Mouse (Mus musculus): ENCODE measurements at regions not wholly inside any gene's neighbourhood (a gene's known extent, or its start where the extent isn't known, plus 50 kb on each side); places are given as distances from the start of the nearest gene placed in this dataset.
"Not testable (repeated sequence)": the region's sequence is repeated elsewhere in the genome, so short reads cannot be mapped to it uniquely, and the experiment has no call there.

DNA sequence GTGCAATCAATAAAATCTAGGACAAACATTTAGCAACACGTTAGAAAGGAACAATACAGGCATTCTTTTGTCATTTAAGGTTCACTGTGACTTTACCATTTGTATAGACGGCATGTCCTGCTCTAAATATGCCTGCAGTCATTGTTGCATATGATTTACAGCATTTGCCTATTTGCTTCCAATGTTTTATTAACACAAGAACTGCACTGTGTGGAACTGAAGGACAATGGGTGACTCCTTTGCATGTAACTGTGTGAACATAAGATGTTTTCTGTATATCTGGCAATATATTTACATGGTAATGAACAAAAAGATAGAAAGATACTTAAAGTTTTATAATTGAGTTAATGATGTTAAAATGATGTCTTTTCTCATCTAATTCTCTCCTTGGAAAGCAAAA, 57.1 kb downstream of the Pou4f1 start:
- Histone ChIP-seq H3K9ac (no peak overlapping the region), H3K27ac (replicated peaks) (no peak overlapping the region), H3K4me2 (no peak overlapping the region), H3K4me1 (replicated peaks) (peaks cover 17% of the 10 kb centered on the region), H3K36me3 (no peaks in the 10 kb centered on the region), H3K27me3 (no peaks in the 10 kb centered on the region), H3K4me3 (no peak overlapping the region), H3K9me3 (no peaks in the 10 kb centered on the region)
- ATAC-seq (ENCODE audit: low read depth), result no peak
- 8% methylated on average over 2 of the region's 2 CpGs for WGBS

- no peak overlapping the region for H3K27ac ChIP-seq (replicated peaks)
- H3K4me3 ChIP-seq, result no peak overlapping the region
- H3K36me3 ChIP-seq, result no peaks in the 10 kb centered on the region
- no peak; the same call in 1 of the 2 replicates for ATAC-seq (ENCODE audit: low read depth)
- H3K9me3 ChIP-seq, result no peaks in the 10 kb centered on the region
- no peak overlapping the region for H3K4me2 ChIP-seq
- H3K27me3 ChIP-seq, result no peaks in the 10 kb centered on the region
- no peak overlapping the region for H3K9ac ChIP-seq
- H3K4me1 ChIP-seq (replicated peaks), result peaks cover 17% of the 10 kb centered on the region
- WGBS, result 15% methylated on average over 6 of the region's 6 CpGs
Measured at GRCm38 (mm10) chr14:104410292-104410691, 57.5 kb downstream of the Pou4f1 start.

- Histone ChIP-seq H3K9me3 (no peaks in the 10 kb centered on the region), H3K36me3 (no peaks in the 10 kb centered on the region), H3K27me3 (no peaks in the 10 kb centered on the region), H3K4me2 (no peak overlapping the region), H3K4me1 (replicated peaks) (peaks cover 17% of the 10 kb centered on the region), H3K4me3 (no peak overlapping the region), H3K9ac (no peak overlapping the region), H3K27ac (replicated peaks) (no peak overlapping the region)
- no peak for ATAC-seq (ENCODE audit: low read depth)
- WGBS, result 58% methylated on average over 3 of the region's 3 CpGs
Measured at GRCm38 (mm10) chr14:104406062-104406461, 61.7 kb downstream of the Pou4f1 start.

- Histone ChIP-seq H3K9ac (no peak overlapping the region), H3K27ac (replicated peaks) (peak overlapping the region; percentile 61), H3K36me3 (no peaks in the 10 kb centered on the region), H3K27me3 (no peaks in the 10 kb centered on the region), H3K9me3 (no peaks in the 10 kb centered on the region), H3K4me2 (no peak overlapping the region), H3K4me1 (replicated peaks) (peaks cover 4% of the 10 kb centered on the region; the same call in 1 of the 2 replicates), H3K4me3 (no peak overlapping the region)
- 52% methylated on average over 8 of the region's 8 CpGs for WGBS
- peak; percentile 65; the same call in 1 of the 2 replicates for ATAC-seq (ENCODE audit: low read depth)
Measured at GRCm38 (mm10) chr14:104389297-104390071, 78.3 kb downstream of the Pou4f1 start.

DNA sequence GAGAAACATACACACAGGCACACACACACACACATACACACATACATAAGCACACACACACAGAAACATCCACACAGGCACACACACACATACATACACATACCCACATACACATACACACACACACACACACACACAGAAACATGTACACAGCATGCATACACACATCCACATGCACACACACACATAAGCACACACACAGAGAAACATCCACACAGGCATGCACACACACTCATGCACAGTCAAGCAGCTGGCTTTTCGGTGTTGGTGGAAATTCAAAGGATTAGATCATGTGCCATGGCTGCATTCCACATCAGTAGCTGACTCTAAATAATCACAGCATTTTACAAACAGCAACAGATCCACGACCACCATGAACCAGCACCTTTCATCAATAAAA, 78.9 kb downstream of the Pou4f1 start:
- no peak overlapping the region for H3K4me3 ChIP-seq
- no peak overlapping the region for H3K4me2 ChIP-seq
- no peaks in the 10 kb centered on the region for H3K36me3 ChIP-seq
- H3K9me3 ChIP-seq, result no peaks in the 10 kb centered on the region
- ATAC-seq (ENCODE audit: low read depth), result no peak
- H3K27me3 ChIP-seq, result no peaks in the 10 kb centered on the region
- no peak overlapping the region for H3K9ac ChIP-seq
- WGBS, result 68% methylated on average over 2 of the region's 2 CpGs
- peak overlapping the region; percentile 61 for H3K27ac ChIP-seq (replicated peaks)
- H3K4me1 ChIP-seq (replicated peaks), result peaks cover 4% of the 10 kb centered on the region; the same call in 1 of the 2 replicates

DNA sequence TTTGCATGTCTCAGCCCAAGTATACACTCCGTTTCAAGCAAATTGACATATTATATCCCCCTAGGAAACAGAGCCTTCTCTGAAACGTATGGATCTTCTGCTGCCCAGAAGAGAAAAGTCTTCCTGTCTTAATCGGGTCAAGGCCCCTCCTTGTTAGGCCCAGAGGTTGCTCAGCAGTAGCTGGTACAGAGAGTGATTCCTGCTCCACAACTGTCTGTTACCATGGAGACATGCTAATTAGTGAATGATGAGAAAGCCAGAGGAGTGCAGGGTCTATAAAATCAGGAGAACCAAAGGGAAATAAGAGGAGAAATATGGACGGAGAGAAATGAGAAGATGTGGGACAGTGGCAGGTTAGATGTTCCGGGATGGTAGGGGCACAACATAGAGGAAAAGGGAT, 86.8 kb downstream of the Pou4f1 start:
- Histone ChIP-seq H3K27ac (replicated peaks) (no peak overlapping the region), H3K4me2 (no peak overlapping the region), H3K9me3 (no peaks in the 10 kb centered on the region), H3K27me3 (no peaks in the 10 kb centered on the region), H3K4me1 (replicated peaks) (peaks cover 10% of the 10 kb centered on the region), H3K4me3 (no peak overlapping the region), H3K9ac (no peak overlapping the region), H3K36me3 (no peaks in the 10 kb centered on the region)
- ATAC-seq (ENCODE audit: low read depth), result peak; percentile 82; the same call in 1 of the 2 replicates
- 40% methylated on average over 5 of the region's 5 CpGs for WGBS

- H3K9ac ChIP-seq, result no peak overlapping the region
- H3K4me3 ChIP-seq, result no peak overlapping the region
- H3K4me1 ChIP-seq (replicated peaks), result no peaks in the 10 kb centered on the region
- WGBS, result 78% methylated on average over 7 of the region's 7 CpGs
- H3K9me3 ChIP-seq, result no peaks in the 10 kb centered on the region
- no peak for ATAC-seq (ENCODE audit: low read depth)
- no peak overlapping the region for H3K4me2 ChIP-seq
- no peaks in the 10 kb centered on the region for H3K27me3 ChIP-seq
- no peaks in the 10 kb centered on the region for H3K36me3 ChIP-seq
- H3K27ac ChIP-seq (replicated peaks), result no peak overlapping the region
Measured at GRCm38 (mm10) chr14:104372776-104373175, 95.0 kb downstream of the Pou4f1 start.

DNA sequence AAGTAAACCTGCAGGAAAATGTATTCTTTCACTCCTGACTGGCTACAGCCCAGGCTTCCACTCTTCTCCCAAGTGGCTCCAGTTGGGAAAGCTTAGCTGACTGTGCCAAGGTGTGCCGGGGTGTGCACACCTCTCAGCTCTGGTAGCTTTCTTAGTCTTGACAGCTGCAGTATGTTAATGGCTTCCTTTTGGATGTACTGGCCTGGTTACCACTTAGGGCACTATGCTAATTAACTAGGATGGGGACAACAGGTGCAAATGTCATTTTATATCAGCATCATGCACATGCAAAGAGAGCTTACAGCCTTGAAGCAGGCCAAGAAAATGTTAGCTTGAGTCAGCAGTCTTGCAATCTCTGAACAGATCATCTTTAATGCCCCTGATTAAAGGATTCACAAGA, 111.2 kb downstream of the Pou4f1 start:
- WGBS, result 82% methylated on average over 1 of the region's 1 CpGs
- Histone ChIP-seq H3K4me1 (replicated peaks) (no peaks in the 10 kb centered on the region), H3K36me3 (no peaks in the 10 kb centered on the region), H3K27me3 (no peaks in the 10 kb centered on the region), H3K4me3 (no peak overlapping the region), H3K9me3 (no peaks in the 10 kb centered on the region), H3K27ac (replicated peaks) (no peak overlapping the region), H3K9ac (no peak overlapping the region), H3K4me2 (no peak overlapping the region)
- ATAC-seq (ENCODE audit: low read depth), result no peak

- H3K27me3 ChIP-seq; H3K27ac ChIP-seq (replicated peaks); H3K9me3 ChIP-seq; H3K36me3 ChIP-seq; H3K4me3 ChIP-seq; H3K4me1 ChIP-seq (replicated peaks); ATAC-seq (ENCODE audit: low read depth); H3K9ac ChIP-seq; H3K4me2 ChIP-seq: not testable (repeated sequence)
- WGBS, result 95% methylated on average over 15 of the region's 15 CpGs
Measured at GRCm38 (mm10) chr14:104336783-104337182, 131.0 kb downstream of the Pou4f1 start.

DNA sequence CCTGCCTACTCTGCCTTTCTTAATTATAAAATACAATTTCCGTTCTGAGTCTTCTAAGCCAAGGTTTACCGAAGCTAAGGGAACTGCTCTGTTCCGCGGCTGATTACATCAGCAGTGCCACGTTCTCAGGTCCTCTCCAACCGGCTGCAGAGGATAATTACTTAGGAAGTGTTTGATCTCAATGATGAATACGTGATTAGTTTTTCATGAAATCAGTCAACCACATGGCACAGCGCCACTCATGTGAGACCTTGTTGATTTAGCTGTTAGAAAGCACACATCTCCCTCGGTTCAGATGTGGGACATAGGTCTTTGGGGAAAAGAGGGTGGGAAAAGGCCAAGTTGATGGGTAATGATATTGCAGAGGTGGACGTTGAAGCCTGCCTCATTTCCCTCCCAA, 141.7 kb downstream of the Pou4f1 start:
- H3K27ac ChIP-seq (replicated peaks), result no peak overlapping the region
- no peak overlapping the region for H3K4me3 ChIP-seq
- no peaks in the 10 kb centered on the region for H3K4me1 ChIP-seq (replicated peaks)
- 53% methylated on average over 10 of the region's 10 CpGs for WGBS
- no peaks in the 10 kb centered on the region for H3K9me3 ChIP-seq
- no peaks in the 10 kb centered on the region for H3K36me3 ChIP-seq
- H3K27me3 ChIP-seq, result no peaks in the 10 kb centered on the region
- ATAC-seq (ENCODE audit: low read depth), result no peak
- no peak overlapping the region for H3K9ac ChIP-seq
- no peak overlapping the region for H3K4me2 ChIP-seq

- ATAC-seq (ENCODE audit: low read depth), result no peak
- Histone ChIP-seq H3K27ac (replicated peaks) (no peak overlapping the region), H3K4me1 (replicated peaks) (peaks cover 23% of the 10 kb centered on the region), H3K27me3 (0 out of 2 replicates have a peak, but pooled peaks cover 6% of the 10 kb centered on the region), H3K9me3 (no peaks in the 10 kb centered on the region), H3K4me2 (no peak overlapping the region), H3K36me3 (no peaks in the 10 kb centered on the region), H3K4me3 (no peak overlapping the region), H3K9ac (no peak overlapping the region)
- 52% methylated on average over 5 of the region's 5 CpGs for WGBS
Measured at GRCm38 (mm10) chr14:104300141-104300540, 167.7 kb downstream of the Pou4f1 start.

DNA sequence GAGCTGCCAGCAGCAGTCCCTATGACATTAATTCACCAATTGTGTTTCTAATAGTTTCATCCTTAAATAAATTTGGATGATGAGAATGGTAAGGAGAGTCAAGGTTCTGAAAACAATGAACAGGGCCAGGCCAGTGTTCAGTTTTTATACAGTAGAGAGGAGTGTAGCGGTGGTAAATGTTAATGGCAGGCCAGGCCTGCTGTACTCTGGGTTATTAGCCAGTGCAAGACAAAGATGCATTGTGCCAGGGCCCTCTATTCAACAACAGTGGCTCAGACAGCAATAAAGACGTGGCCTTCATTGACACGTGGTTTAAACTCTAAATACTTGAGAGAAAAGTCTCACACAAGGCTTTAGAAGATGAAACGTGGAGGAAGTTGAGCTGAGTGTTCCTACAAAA, 169.5 kb downstream of the Pou4f1 start:
- Histone ChIP-seq H3K9me3 (no peaks in the 10 kb centered on the region), H3K4me2 (no peak overlapping the region), H3K36me3 (no peaks in the 10 kb centered on the region), H3K4me1 (replicated peaks) (peaks cover 23% of the 10 kb centered on the region), H3K27me3 (peaks cover 22% of the 10 kb centered on the region), H3K9ac (no peak overlapping the region), H3K4me3 (no peak overlapping the region), H3K27ac (replicated peaks) (no peak overlapping the region)
- ATAC-seq (ENCODE audit: low read depth), result peak; percentile 51; the same call in 1 of the 2 replicates
- 7% methylated on average over 4 of the region's 4 CpGs for WGBS

Data from neural tube, embryonic 13.5 days (tissue).